Mouse (Mus musculus): ENCODE measurements around the gene Bcar1. TPM values are rescaled to one million over a fixed set of nuclear protein-coding genes. Genes with fewer than 3 reads are reported as not detected.

Bcar1 gene
- polyA plus RNA-seq, 1 experiment, result 8.7 TPM

GRCm38 (mm10) chr8:111666751-111667150 is 76.9 kb downstream of the Bcar1 start:
- Histone ChIP-seq H3K4me1 (ENCODE audit: control insufficient read depth, insufficient read depth, insufficient read length, low read length) (no peaks in the 10 kb centered on the region), H3K4me3 (ENCODE audit: insufficient read depth, low read depth, low read length) (no peak overlapping the region), H3K27ac (replicated peaks; ENCODE audit: low read depth, low read length) (no peak overlapping the region)

GRCm38 (mm10) chr8:111662473-111662872 is 81.1 kb downstream of the Bcar1 start:
- Histone ChIP-seq H3K27ac (replicated peaks; ENCODE audit: low read depth, low read length) (no peak overlapping the region), H3K4me3 (ENCODE audit: insufficient read depth, low read depth, low read length) (no peak overlapping the region), H3K4me1 (ENCODE audit: control insufficient read depth, insufficient read depth, insufficient read length, low read length) (peaks cover 4% of the 10 kb centered on the region; the same call in 1 of the 2 replicates)

Other genes with a start within 250 kb of the Bcar1 start
- 4.5 and 4.6 TPM in 2 replicates for gene Wdr59, start 221.7 kb downstream of the Bcar1 start, polyA plus RNA-seq (2012; ENCODE audit: insufficient read depth, insufficient read length, missing spikeins)
- gene Znrf1, start 207.7 kb downstream of the Bcar1 start, polyA plus RNA-seq (2012; ENCODE audit: insufficient read depth, insufficient read length, missing spikeins), result 17.6 and 24.9 TPM in 2 replicates
- 84.9 and 93.8 TPM in 2 replicates for gene Ldhd, start 113.4 kb downstream of the Bcar1 start, polyA plus RNA-seq (2012; ENCODE audit: insufficient read depth, insufficient read length, missing spikeins)
- 5.3 and 6.8 TPM in 2 replicates for gene Zfp1, start 100.4 kb downstream of the Bcar1 start, polyA plus RNA-seq (2012; ENCODE audit: insufficient read depth, insufficient read length, missing spikeins)
- not detected in 2 replicates for gene Ctrb1, start 52.8 kb downstream of the Bcar1 start, polyA plus RNA-seq (2012; ENCODE audit: insufficient read depth, insufficient read length, missing spikeins)
- gene Cfdp1, start 110.5 kb upstream of the Bcar1 start, polyA plus RNA-seq (2012; ENCODE audit: insufficient read depth, insufficient read length, missing spikeins), result 60.6 and 88.8 TPM in 2 replicates
- gene Tmem170, start 132.9 kb upstream of the Bcar1 start, polyA plus RNA-seq (2012; ENCODE audit: insufficient read depth, insufficient read length, missing spikeins), result 4.5 and 6.0 TPM in 2 replicates
- gene Chst5, start 166.6 kb upstream of the Bcar1 start, polyA plus RNA-seq (2012; ENCODE audit: insufficient read depth, insufficient read length, missing spikeins), result not detected in 2 replicates
- gene Tmem231, start 190.1 kb upstream of the Bcar1 start, polyA plus RNA-seq (2012; ENCODE audit: insufficient read depth, insufficient read length, missing spikeins), result 0.54 and 2.1 TPM in 2 replicates
- gene Gabarapl2, start 196.9 kb upstream of the Bcar1 start, polyA plus RNA-seq (2012; ENCODE audit: insufficient read depth, insufficient read length, missing spikeins), result 116 and 142 TPM in 2 replicates
- gene Adat1, start 248.5 kb upstream of the Bcar1 start, polyA plus RNA-seq (2012; ENCODE audit: insufficient read depth, insufficient read length, missing spikeins), result 1.5 and 2.4 TPM in 2 replicates

All from brown adipose tissue, adult 24 weeks (tissue).